Mouse (Mus musculus) CD8-positive naive resting alpha-beta T cell, adult 2 months (primary cell): Measurements from ENCODE around the gene Sphkap.

Source experiments
- DNase-seq, 2 experiments: peaks; one replicate each; pipeline ENCODE4 v3.0.0; 2022; ENCODE audit warnings: low read depth in 2 of 2, low spot score in 2 of 2

Gene Sphkap

DNA sequence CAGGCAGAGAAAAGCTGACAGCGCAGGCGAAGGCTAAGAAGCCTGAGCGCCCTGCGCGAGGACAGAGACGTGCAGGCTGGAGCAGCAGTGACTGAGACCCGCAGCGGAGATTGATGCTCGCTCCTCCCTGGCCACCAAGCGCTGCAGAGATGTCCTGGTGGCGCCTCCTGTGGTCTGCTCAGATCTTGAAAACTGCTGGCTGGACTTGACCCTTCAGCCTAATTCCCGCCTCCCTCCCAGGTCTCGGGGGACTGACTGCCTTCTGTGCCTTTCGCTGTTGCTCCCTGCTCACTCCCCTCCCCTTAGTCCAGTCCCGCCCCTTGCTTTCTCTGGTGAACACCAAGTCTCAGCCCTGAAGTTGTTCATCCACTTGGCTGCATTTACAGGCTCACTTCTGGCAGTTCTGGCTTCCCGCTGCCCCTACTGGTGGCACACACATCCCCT lies at the start of gene Sphkap:
Sphkap (minus strand) TSS at position 180 of the 444 bp plus-strand sequence.
- no peak for DNase-seq

DNA sequence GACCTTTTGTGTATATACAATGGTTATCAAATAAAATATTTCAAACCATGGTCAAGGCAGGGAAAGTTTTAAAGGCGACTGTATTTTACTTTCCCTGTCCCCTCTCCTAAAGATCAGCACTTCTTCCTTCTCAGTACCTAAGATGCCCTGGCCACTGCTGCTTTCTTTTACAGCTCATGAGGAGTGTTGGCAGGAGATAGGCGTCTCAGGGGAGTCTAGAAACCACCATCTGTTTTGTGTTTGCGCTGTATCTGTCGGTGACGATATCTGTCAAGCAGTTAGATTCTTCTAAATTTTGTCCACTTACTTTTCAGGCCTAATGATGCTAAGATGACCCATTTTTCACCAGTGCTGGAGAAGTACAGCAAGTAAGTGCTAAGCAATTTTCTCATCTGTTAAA lies 43.3 kb upstream of the Sphkap start:
- no peak for DNase-seq

- no peak for DNase-seq
Measured at GRCm38 (mm10) chr1:83440422-83440821, 32.4 kb upstream of the Sphkap start.

DNA sequence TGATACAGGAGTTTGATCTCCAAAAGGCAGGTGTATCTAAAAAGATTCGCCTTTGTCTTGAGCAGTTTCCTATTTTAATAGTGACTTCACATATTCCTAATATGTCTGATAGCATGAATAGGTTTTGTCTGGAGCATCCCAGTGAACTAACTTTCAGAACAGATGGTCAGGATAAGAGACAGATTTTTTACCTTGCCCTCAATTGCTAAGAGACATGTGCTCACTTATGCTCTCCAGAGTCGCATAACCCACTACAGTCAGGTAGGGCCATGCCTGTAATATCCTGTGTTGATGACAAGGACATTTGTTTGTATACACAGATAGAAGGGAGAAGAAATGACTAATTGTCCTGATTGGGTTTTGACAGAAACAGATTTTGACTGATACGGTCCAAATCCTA lies 25.9 kb upstream of the Sphkap start:
- no peak for DNase-seq

DNA sequence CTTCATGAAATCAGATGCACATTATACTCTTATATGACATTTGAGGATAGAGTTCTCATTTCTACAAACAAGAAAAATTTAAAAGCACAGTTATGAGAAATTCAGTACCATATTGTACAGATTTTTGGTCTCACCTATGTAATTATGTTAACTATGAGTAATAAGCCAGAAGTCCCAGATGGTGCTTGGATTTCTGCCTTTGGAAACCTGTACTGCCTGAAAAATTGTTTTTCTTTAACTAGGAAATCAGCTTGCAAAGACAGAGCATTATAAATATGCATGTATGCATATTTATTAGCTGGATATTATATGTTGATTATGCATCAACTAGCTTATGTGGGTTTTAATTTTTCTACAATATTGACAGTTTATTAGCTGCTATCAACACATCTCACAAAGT lies 21.9 kb upstream of the Sphkap start:
- DNase-seq, result no peak

GRCm38 (mm10) chr1:83407616-83408015 lies 384 bp downstream of the Sphkap start:
- no peak for DNase-seq

DNA sequence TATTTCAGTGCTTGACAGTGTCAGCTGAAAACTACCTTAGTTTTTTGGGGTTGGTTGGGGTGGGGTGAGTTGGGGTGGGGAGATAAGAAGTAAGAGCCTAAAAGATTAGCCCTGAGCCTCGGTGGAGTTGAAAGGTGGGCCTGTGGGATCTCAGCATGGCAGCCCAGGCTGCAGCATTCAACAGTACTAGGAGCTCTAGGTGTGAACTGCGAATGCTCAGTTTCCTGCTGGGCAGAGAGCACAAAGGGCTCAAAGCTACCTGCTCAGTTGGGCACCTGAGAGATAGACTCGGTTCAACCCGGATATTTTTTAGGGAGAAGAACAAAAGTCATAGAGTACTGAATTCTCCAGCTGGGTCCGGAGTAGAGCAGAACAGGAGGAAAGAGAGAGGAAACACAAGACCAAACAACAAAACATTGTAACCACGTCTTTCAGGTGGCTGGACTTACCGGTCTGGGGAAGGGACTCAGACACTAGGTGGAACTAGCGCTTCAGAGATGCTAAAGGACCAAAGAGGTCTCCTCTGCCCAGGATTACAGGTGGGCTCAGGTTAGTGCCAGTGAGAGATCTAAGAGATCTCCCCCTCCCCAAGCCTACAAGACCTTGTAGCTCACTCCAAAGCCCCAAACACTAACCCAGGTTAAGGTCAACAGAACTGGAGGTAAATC lies 984 bp downstream of the Sphkap start:
- no peak for DNase-seq

DNA sequence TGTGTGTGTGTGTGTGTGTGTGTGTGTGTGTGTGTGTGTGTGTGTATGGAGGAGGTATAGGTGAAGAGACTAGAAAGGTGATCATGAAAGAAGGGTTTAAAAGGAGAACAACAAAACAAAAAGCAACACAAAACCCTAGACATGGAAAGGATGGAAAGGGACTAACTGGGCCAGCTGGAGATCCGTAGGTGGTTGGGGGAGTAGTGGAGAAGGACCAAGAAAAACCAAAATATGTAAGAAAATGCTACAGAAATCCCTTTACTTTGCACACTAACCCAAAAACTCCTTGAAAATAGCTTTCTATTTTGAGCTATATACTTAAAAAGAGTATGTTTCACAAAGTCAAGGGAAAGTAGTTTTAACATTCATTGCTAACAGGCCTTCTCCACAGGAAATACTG lies 6.9 kb downstream of the Sphkap start:
- DNase-seq, result no peak

DNA sequence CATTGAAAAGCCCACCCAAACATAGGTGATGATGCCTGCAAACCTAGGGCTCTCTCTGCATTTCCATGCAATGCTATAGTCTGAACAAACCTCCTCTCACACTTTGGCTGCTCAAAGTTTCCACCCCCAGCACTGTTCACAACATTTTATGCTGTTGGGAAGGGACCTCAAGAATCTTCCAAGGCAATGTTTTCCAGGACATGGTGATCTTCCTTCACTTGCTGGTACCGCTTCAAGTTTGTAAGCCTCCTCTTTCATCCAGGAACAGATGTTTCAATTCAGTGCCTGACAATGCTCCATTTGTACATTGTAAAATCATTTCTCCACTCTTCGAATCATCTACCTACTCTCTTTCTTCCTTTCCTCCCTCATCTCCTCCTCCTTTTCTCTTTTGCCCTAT lies 11.7 kb downstream of the Sphkap start:
- no peak for DNase-seq

DNA sequence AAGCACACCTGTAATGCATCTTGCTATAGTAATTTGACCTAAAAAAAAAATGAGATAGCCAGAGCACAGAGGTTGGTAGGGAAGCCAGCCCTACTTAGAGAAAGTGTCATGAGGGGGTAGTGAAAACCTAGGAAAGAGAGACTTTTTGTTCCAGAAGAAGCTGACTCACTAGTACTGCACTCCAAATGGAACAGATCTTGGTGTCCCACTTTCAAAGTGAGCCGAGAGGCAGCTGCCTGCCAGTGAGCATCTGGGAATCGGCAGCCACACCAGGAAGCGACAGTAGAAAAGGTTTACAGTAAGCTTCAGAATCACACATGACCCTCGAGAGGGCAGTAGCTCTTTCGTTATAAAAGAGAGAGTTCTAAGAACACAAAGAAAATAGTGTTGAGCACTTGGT lies 12.4 kb downstream of the Sphkap start:
- no peak for DNase-seq

- DNase-seq, result no peak
Measured at GRCm38 (mm10) chr1:83389419-83389818, 18.6 kb downstream of the Sphkap start.

GRCm38 (mm10) chr1:83377404-83377803 lies 30.6 kb downstream of the Sphkap start:
- DNase-seq, result no peak

DNA sequence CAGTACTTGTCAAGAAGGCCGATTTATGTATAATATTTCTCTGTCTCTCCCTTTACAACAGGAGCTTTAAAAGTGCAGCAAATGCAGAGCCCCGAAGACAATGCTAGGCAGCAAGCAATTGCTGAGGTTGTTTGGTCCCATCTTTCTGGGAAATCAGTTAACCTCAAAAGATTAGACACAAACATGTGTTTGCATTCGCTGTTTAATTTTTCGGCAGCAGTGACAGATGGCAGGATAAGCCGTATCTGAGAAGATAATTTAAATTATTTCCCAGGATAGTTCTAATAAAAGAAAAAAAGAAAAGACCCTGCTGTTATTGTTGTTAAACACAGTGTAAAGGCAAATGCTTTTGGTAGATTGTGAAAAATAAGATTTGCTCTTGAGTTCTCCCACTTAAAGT lies 41.5 kb downstream of the Sphkap start:
- DNase-seq, result no peak

GRCm38 (mm10) chr1:83362168-83362567 lies 45.8 kb downstream of the Sphkap start:
- DNase-seq, result no peak

DNA sequence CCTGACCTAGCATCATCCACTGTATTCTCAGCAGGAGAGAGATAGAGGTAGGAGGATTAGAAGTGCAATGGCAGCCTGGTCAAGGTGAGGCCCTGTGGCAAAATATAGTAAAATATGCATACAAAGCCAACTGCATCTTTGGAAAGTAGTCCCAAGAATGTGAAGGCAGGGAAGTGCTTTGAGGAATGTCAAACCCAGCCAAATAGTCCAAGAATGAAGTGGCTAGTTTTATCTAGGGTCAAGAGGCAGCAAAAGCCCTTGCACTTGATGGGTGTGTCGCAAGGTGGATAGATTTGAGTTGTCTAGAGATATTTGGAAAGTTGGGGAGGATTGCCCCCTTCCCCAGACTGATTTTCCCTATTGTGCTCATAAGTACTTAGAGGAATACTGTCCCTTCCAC lies 61.5 kb downstream of the Sphkap start:
- no peak for DNase-seq

- no peak for DNase-seq
Measured at GRCm38 (mm10) chr1:83345572-83345971, 62.4 kb downstream of the Sphkap start.

DNA sequence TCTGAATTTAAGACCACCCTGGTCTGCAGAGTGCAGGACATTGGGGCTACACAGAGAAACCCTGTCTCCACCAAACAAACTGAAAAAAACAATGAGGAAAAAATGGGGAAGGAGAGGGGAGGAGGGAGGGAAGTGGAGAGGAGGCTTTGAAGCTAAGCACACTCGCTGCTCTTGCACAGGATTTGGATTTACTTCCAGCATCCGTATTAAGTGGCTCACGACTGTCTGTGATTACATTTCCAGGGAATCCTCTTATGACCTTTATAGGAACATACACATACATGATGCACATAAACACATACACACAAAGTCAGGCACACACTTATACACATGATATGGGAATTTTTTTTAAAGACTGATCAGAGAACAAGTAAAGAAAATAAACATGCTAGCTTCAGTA lies 62.9 kb downstream of the Sphkap start:
- DNase-seq, result no peak

- no peak for DNase-seq
Measured at GRCm38 (mm10) chr1:83342726-83343250, 65.2 kb downstream of the Sphkap start.

- DNase-seq, result no peak
Measured at GRCm38 (mm10) chr1:83339358-83339757, 68.6 kb downstream of the Sphkap start.

DNA sequence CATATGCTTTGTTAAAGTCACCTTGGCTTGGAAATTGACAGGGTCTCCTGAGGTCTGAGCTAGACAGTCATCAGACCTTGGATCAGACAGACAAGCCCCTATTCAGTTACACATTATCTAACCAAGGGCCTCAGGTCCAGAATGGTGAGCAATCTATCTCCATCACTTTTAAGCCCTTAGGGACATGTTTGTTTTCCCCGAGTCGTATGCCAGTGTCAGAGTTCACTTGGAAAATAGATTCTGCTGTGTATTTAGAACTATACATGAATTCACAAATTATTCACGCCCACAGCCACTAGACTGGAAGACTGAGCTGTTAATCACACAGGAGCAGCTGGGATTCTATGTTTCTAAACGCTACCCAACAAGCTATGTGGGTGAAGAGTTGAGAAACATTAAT lies 91.1 kb downstream of the Sphkap start:
- DNase-seq, result no peak

DNA sequence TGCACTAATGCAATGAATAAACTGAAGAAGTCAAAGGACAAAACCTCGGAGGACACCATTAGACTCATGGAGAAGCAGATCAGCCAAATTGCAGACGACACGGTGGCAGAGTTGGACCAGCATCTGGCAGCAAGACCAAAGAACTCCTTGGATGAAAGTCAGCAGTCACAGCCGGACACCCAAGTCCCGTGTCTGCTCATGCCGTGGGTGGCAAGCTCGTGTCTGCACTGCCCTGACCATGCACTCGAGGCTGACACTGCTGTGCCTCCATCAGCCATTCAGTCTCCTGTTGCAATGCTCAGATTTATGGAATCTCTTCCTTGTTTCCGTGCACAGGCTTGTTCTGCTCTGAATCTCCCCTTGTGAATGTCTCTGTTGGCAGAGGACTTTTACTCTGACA lies 92.9 kb downstream of the Sphkap start:
- DNase-seq, result no peak

- no peak for DNase-seq
Measured at GRCm38 (mm10) chr1:83311607-83312295, 96.2 kb downstream of the Sphkap start.
